Mouse (Mus musculus) liver, embryonic 14.5 days (tissue): Measurements from ENCODE around the gene Flad1. TPM values are rescaled to one million over a fixed set of nuclear protein-coding genes. Genes with fewer than 3 reads are reported as not detected.
A peak's percentile ranks its signal among the peaks of the same experiment; 100 is the strongest.

Source experiments
- ATAC-seq: fragments of 200-750 bp; cut with Nextera tagmentation; 2 replicates; pipeline ENCODE4 v1.8.0; 2017; ENCODE audit warnings: moderate number of reproducible peaks, mild to moderate bottlenecking, moderate library complexity; ENCODE audit not compliant: insufficient read depth
- DNase-seq, 3 experiments: peaks; one replicate each; pipeline ENCODE4 v3.0.0-alpha.2; 2012 to 2013; ENCODE audit warnings: low read depth in 3 of 3, low spot score in 3 of 3
- H3K27ac ChIP-seq: fragments of 300-500 bp; sonication (generic); 2 replicates; pipeline ENCODE4 v1.5.1; 2014; ENCODE audit warnings: moderate library complexity, mild to moderate bottlenecking, control low read depth, inconsistent platforms
- H3K27me3 ChIP-seq: fragments of 300-500 bp; sonication (generic); 2 replicates; pipeline ENCODE4 v1.6.1; 2014; ENCODE audit warnings: mild to moderate bottlenecking, low read length, moderate library complexity; ENCODE audit not compliant: control insufficient read depth, insufficient read depth
- H3K36me3 ChIP-seq: fragments of 300-500 bp; sonication (generic); replicated peaks from 2 replicates; pipeline ENCODE4 v1.6.1; 2014; ENCODE audit warnings: low read depth; ENCODE audit not compliant: control insufficient read depth, insufficient read depth
- H3K4me1 ChIP-seq, 2 experiments: fragments of 200-500 bp in 1 of 2; fragments of 300-500 bp in 1 of 2; sonication (generic) in 1 of 2; replicated peaks; 2 replicates each; pipeline ENCODE4 v1.6.1; 2012 to 2014; ENCODE audit warnings: antibody characterized with exemption in 1 of 2, inconsistent platforms in 1 of 2, low read length in 1 of 2; ENCODE audit not compliant: control insufficient read depth in 2 of 2, insufficient read depth in 2 of 2
- H3K4me2 ChIP-seq: fragments of 300-500 bp; sonication (generic); 2 replicates; pipeline ENCODE4 v1.6.1; 2014; ENCODE audit warnings: low read depth, mild to moderate bottlenecking, control low read depth, moderate library complexity
- H3K4me3 ChIP-seq, 2 experiments: fragments of 200-500 bp in 1 of 2; fragments of 300-500 bp in 1 of 2; sonication (generic) in 1 of 2; 2 replicates each; pipeline ENCODE4 v1.5.1; 2012 to 2014; ENCODE audit warnings: low read depth in 2 of 2, low read length in 2 of 2, mild to moderate bottlenecking in 2 of 2, control low read depth in 1 of 2, inconsistent platforms in 1 of 2, moderate library complexity in 1 of 2; ENCODE audit not compliant: insufficient read depth in 1 of 2
- H3K9ac ChIP-seq: fragments of 300-500 bp; sonication (generic); replicated peaks from 2 replicates; pipeline ENCODE4 v1.6.1; 2014; ENCODE audit warnings: mild to moderate bottlenecking, control low read depth, moderate library complexity
- H3K9me3 ChIP-seq: fragments of 300-500 bp; sonication (generic); 2 replicates; pipeline ENCODE4 v1.6.1; 2016; ENCODE audit warnings: low read length, mixed read lengths; ENCODE audit not compliant: control insufficient read depth
- CTCF ChIP-seq: IDR thresholded peaks from 2 replicates; pipeline ENCODE4 v1.5.1; 2016; ENCODE audit warnings: antibody characterized with exemption, low read depth, control low read depth
- EP300 ChIP-seq: IDR thresholded peaks from 2 replicates; pipeline ENCODE4 v1.6.1; 2016; ENCODE audit warnings: antibody characterized with exemption, low read depth
- WGBS: fragments of 180-500 bp; shearing (Covaris S2); extraction: QIAGEN DNeasy Blood & Tissue Kit; methylation state at CpG from one replicate; pipeline ENCODE4 v1.1.7; 2014; ENCODE audit not compliant: insufficient replicate concordance; 5-methylcytosine and 5-hydroxymethylcytosine counted together
- polyA plus RNA-seq, 2 experiments: library from polyadenylated mRNA; depleted of rRNA in 1 of 2; stranded (reverse) in 1 of 2; unstranded in 1 of 2; fragments of >200 nt; fragmentation: Nextera tagmentation in 1 of 2; extraction: Ambion mirVana in 1 of 2; gene quantifications; 2 replicates each; pipeline versions ENCODE4 v1.2.1 to v1.2.3; 2012 to 2014

Gene Flad1
- polyA plus RNA-seq, 2 experiments = 9.2 to 13.2 TPM

DNA sequence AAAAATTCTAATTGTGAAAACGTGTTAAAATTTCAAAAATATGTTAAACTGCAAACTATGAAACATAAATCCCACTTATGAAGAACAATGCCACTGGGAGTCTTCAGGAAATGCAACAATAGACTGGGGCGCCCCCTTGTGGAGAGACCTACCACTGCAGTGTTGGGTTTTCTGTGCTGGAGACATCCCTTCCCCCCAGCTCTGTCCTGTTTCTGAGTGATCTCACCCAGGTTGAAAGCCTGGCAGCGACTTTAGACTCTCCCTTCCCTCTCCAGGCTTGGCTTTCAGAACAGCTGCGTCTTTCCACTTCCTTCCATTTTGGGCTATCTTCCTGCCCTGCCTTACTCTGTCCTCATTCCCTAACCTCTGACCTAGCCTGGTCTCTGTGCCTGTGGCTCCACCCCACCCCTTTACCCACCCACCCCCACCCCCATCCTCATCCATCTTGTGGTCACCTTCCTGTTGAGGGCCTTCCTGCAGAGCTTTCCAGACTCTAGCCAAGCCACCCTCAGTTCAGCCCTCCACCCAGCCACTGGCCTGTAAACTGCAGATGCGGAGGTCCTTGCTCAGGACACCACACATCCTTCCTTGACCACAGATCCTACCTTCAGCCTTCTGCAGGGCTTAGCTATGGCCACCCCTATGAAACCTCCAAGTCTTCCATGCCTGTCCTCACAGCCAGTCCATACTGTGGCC is 56.7 kb downstream of the Flad1 start:
- peaks cover 12% of the 10 kb centered on the region for H3K27me3 ChIP-seq
- TF ChIP-seq EP300 = no peak
- TF ChIP-seq CTCF = peak; percentile 87
- H3K36me3 ChIP-seq = no peaks in the 10 kb centered on the region
- no peaks in the 10 kb centered on the region for H3K9me3 ChIP-seq
- no peak overlapping the region for H3K4me3 ChIP-seq
- 10% methylated on average over 5 of the region's 5 CpGs for WGBS
- no peaks in the 10 kb centered on the region for H3K4me1 ChIP-seq
- H3K27ac ChIP-seq = no peak overlapping the region
- no peak overlapping the region for H3K9ac ChIP-seq
- no peak for ATAC-seq
- H3K4me2 ChIP-seq = no peak overlapping the region
- DNase-seq = no peak

GRCm38 (mm10) chr3:89351271-89351670 is 60.4 kb downstream of the Flad1 start:
- WGBS = 64% methylated on average over 5 of the region's 5 CpGs
- H3K9me3 ChIP-seq = no peaks in the 10 kb centered on the region
- peaks cover 29% of the 10 kb centered on the region for H3K27me3 ChIP-seq
- ATAC-seq (no peak), DNase-seq (no peak)
- H3K36me3 ChIP-seq = no peaks in the 10 kb centered on the region
- H3K4me2 ChIP-seq = no peak overlapping the region
- TF ChIP-seq CTCF = no peak
- TF ChIP-seq EP300 = no peak
- no peak overlapping the region for H3K4me3 ChIP-seq
- H3K9ac ChIP-seq = no peak overlapping the region
- H3K4me1 ChIP-seq = no peaks in the 10 kb centered on the region; a peak in 1 of 4 replicates
- H3K27ac ChIP-seq = no peak overlapping the region

Other genes starting within 250 kb of the Flad1 start
- 26.1 and 28.8 TPM in 2 replicates for gene Clk2, start 247.1 kb downstream of the Flad1 start, polyA plus RNA-seq (2012; rRNA removed)
- 6.7 and 7.2 TPM in 2 replicates for gene Clk2, start 247.1 kb downstream of the Flad1 start, polyA plus RNA-seq (2014; fragmentation: Nextera tagmentation; extraction: Ambion mirVana)
- 35.3 and 46.3 TPM in 2 replicates for gene Scamp3, start 234.4 kb downstream of the Flad1 start, polyA plus RNA-seq (2012; rRNA removed)
- 41.0 and 44.2 TPM in 2 replicates for gene Scamp3, start 234.4 kb downstream of the Flad1 start, polyA plus RNA-seq (2014; fragmentation: Nextera tagmentation; extraction: Ambion mirVana)
- 3.6 and 3.9 TPM in 2 replicates for gene Fam189b, start 228.7 kb downstream of the Flad1 start, polyA plus RNA-seq (2012; rRNA removed)
- 1.7 and 2.6 TPM in 2 replicates for gene Fam189b, start 228.7 kb downstream of the Flad1 start, polyA plus RNA-seq (2014; fragmentation: Nextera tagmentation; extraction: Ambion mirVana)
- 16.5 and 19.9 TPM in 2 replicates for gene Gba, start 208.9 kb downstream of the Flad1 start, polyA plus RNA-seq (2012; rRNA removed)
- 20.7 and 21.2 TPM in 2 replicates for gene Gba, start 208.9 kb downstream of the Flad1 start, polyA plus RNA-seq (2014; fragmentation: Nextera tagmentation; extraction: Ambion mirVana)
- gene Thbs3, start 196.7 kb downstream of the Flad1 start, polyA plus RNA-seq (2012; rRNA removed) = 0.96 and 1.7 TPM in 2 replicates
- 0.44 and 0.79 TPM in 2 replicates for gene Thbs3, start 196.7 kb downstream of the Flad1 start, polyA plus RNA-seq (2014; fragmentation: Nextera tagmentation; extraction: Ambion mirVana)
- gene Mtx1, start 184.8 kb downstream of the Flad1 start, polyA plus RNA-seq (2012; rRNA removed) = 71.7 and 83.2 TPM in 2 replicates
- 101 TPM in 2 replicates for gene Mtx1, start 184.8 kb downstream of the Flad1 start, polyA plus RNA-seq (2014; fragmentation: Nextera tagmentation; extraction: Ambion mirVana)
- 0.02 and 0.18 TPM in 2 replicates for gene Muc1, start 182.8 kb downstream of the Flad1 start, polyA plus RNA-seq (2012; rRNA removed)
- 0.08 and 0.11 TPM in 2 replicates for gene Muc1, start 182.8 kb downstream of the Flad1 start, polyA plus RNA-seq (2014; fragmentation: Nextera tagmentation; extraction: Ambion mirVana)
- 26.3 and 26.4 TPM in 2 replicates for gene Krtcap2, start 165.9 kb downstream of the Flad1 start, polyA plus RNA-seq (2012; rRNA removed)
- gene Krtcap2, start 165.9 kb downstream of the Flad1 start, polyA plus RNA-seq (2014; fragmentation: Nextera tagmentation; extraction: Ambion mirVana) = 117 and 138 TPM in 2 replicates
- gene Trim46, start 165.6 kb downstream of the Flad1 start, polyA plus RNA-seq (2012; rRNA removed) = 0.29 and 0.41 TPM in 2 replicates
- gene Trim46, start 165.6 kb downstream of the Flad1 start, polyA plus RNA-seq (2014; fragmentation: Nextera tagmentation; extraction: Ambion mirVana) = 0.05 TPM in 1 of 2 replicates, not detected in the other
- 89.7 and 115 TPM in 2 replicates for gene Dpm3, start 152.5 kb downstream of the Flad1 start, polyA plus RNA-seq (2012; rRNA removed)
- gene Dpm3, start 152.5 kb downstream of the Flad1 start, polyA plus RNA-seq (2014; fragmentation: Nextera tagmentation; extraction: Ambion mirVana) = 64.3 and 65.8 TPM in 2 replicates
- gene Slc50a1, start 141.3 kb downstream of the Flad1 start, polyA plus RNA-seq (2012; rRNA removed) = 16.5 and 21.8 TPM in 2 replicates
- gene Slc50a1, start 141.3 kb downstream of the Flad1 start, polyA plus RNA-seq (2014; fragmentation: Nextera tagmentation; extraction: Ambion mirVana) = 17.3 and 18.7 TPM in 2 replicates
- 3.6 and 3.7 TPM in 2 replicates for gene Efna1, start 130.7 kb downstream of the Flad1 start, polyA plus RNA-seq (2012; rRNA removed)
- gene Efna1, start 130.7 kb downstream of the Flad1 start, polyA plus RNA-seq (2014; fragmentation: Nextera tagmentation; extraction: Ambion mirVana) = 2.9 TPM in 2 replicates
- gene Efna3, start 88.9 kb downstream of the Flad1 start, polyA plus RNA-seq (2012; rRNA removed) = 0.06 and 0.13 TPM in 2 replicates
- 0.05 and 0.08 TPM in 2 replicates for gene Efna3, start 88.9 kb downstream of the Flad1 start, polyA plus RNA-seq (2014; fragmentation: Nextera tagmentation; extraction: Ambion mirVana)
- gene Efna4, start 73.8 kb downstream of the Flad1 start, polyA plus RNA-seq (2012; rRNA removed) = 0.81 and 0.92 TPM in 2 replicates
- 0.62 and 0.78 TPM in 2 replicates for gene Efna4, start 73.8 kb downstream of the Flad1 start, polyA plus RNA-seq (2014; fragmentation: Nextera tagmentation; extraction: Ambion mirVana)
- gene Adam15, start 61.9 kb downstream of the Flad1 start, polyA plus RNA-seq (2012; rRNA removed) = 6.2 TPM in 2 replicates
- 4.0 and 4.9 TPM in 2 replicates for gene Adam15, start 61.9 kb downstream of the Flad1 start, polyA plus RNA-seq (2014; fragmentation: Nextera tagmentation; extraction: Ambion mirVana)
- gene Dcst2, start 49.9 kb downstream of the Flad1 start, polyA plus RNA-seq (2012; rRNA removed) = 0.02 and 0.03 TPM in 2 replicates
- gene Dcst2, start 49.9 kb downstream of the Flad1 start, polyA plus RNA-seq (2014; fragmentation: Nextera tagmentation; extraction: Ambion mirVana) = 0.04 TPM in 1 of 2 replicates, not detected in the other
- 0.03 TPM in 1 of 2 replicates, not detected in the other for gene Dcst1, start 46.6 kb downstream of the Flad1 start, polyA plus RNA-seq (2012; rRNA removed)
- gene Dcst1, start 46.6 kb downstream of the Flad1 start, polyA plus RNA-seq (2014; fragmentation: Nextera tagmentation; extraction: Ambion mirVana) = not detected in 2 replicates
- 5.4 and 6.9 TPM in 2 replicates for gene Zbtb7b, start 17.1 kb downstream of the Flad1 start, polyA plus RNA-seq (2012; rRNA removed)
- 0.95 and 1.2 TPM in 2 replicates for gene Zbtb7b, start 17.1 kb downstream of the Flad1 start, polyA plus RNA-seq (2014; fragmentation: Nextera tagmentation; extraction: Ambion mirVana)
- gene Lenep, start 9.1 kb downstream of the Flad1 start, polyA plus RNA-seq (2012; rRNA removed) = 0.75 and 0.76 TPM in 2 replicates
- gene Lenep, start 9.1 kb downstream of the Flad1 start, polyA plus RNA-seq (2014; fragmentation: Nextera tagmentation; extraction: Ambion mirVana) = not detected in 2 replicates
- gene Cks1b, start 6.5 kb upstream of the Flad1 start, polyA plus RNA-seq (2012; rRNA removed) = 133 and 172 TPM in 2 replicates
- gene Cks1b, start 6.5 kb upstream of the Flad1 start, polyA plus RNA-seq (2014; fragmentation: Nextera tagmentation; extraction: Ambion mirVana) = 288 and 295 TPM in 2 replicates
- 36.9 and 38.8 TPM in 2 replicates for gene Shc1, start 6.6 kb upstream of the Flad1 start, polyA plus RNA-seq (2012; rRNA removed)
- gene Shc1, start 6.6 kb upstream of the Flad1 start, polyA plus RNA-seq (2014; fragmentation: Nextera tagmentation; extraction: Ambion mirVana) = 27.5 and 30.6 TPM in 2 replicates
- 12.9 and 15.2 TPM in 2 replicates for gene Pygo2, start 18.3 kb upstream of the Flad1 start, polyA plus RNA-seq (2012; rRNA removed)
- 8.4 and 10.7 TPM in 2 replicates for gene Pygo2, start 18.3 kb upstream of the Flad1 start, polyA plus RNA-seq (2014; fragmentation: Nextera tagmentation; extraction: Ambion mirVana)
- gene Pbxip1, start 24.8 kb upstream of the Flad1 start, polyA plus RNA-seq (2012; rRNA removed) = 2.2 and 3.1 TPM in 2 replicates
- gene Pbxip1, start 24.8 kb upstream of the Flad1 start, polyA plus RNA-seq (2014; fragmentation: Nextera tagmentation; extraction: Ambion mirVana) = 2.8 and 3.3 TPM in 2 replicates
- gene Pmvk, start 42.7 kb upstream of the Flad1 start, polyA plus RNA-seq (2012; rRNA removed) = 23.4 and 32.2 TPM in 2 replicates
- gene Pmvk, start 42.7 kb upstream of the Flad1 start, polyA plus RNA-seq (2014; fragmentation: Nextera tagmentation; extraction: Ambion mirVana) = 32.1 and 36.5 TPM in 2 replicates
- gene Kcnn3, start 108.3 kb upstream of the Flad1 start, polyA plus RNA-seq (2012; rRNA removed) = 0.02 and 0.03 TPM in 2 replicates
- not detected in 2 replicates for gene Kcnn3, start 108.3 kb upstream of the Flad1 start, polyA plus RNA-seq (2014; fragmentation: Nextera tagmentation; extraction: Ambion mirVana)